Mouse (Mus musculus) splenic B cell, adult 2 months (primary cell): Measurements from ENCODE around the gene Myg1.

Experiments
- DNase-seq: peaks from one replicate; pipeline ENCODE4 v3.0.0-alpha.2; 2011; ENCODE audit warnings: low read depth, low spot score
- H3K27me3 ChIP-seq: 2 replicates; pipeline ENCODE4 v1.6.1; 2012; ENCODE audit warnings: mild to moderate bottlenecking, low read length, moderate library complexity, mixed read lengths; ENCODE audit not compliant: control insufficient read depth, poor library complexity, insufficient read depth, severe bottlenecking
- H3K36me3 ChIP-seq: 2 replicates; pipeline ENCODE4 v1.6.1; 2012; ENCODE audit warnings: mild to moderate bottlenecking, low read length, moderate library complexity, mixed read lengths; ENCODE audit not compliant: control insufficient read depth, poor library complexity, insufficient read depth, severe bottlenecking

Gene Myg1

GRCm38 (mm10) chr15:102356501-102357325, 25.2 kb downstream of the Myg1 start:
- Histone ChIP-seq H3K36me3 (no peaks in the 10 kb centered on the region), H3K27me3 (no peaks in the 10 kb centered on the region)
- no peak for DNase-seq

GRCm38 (mm10) chr15:102358126-102358525, 26.6 kb downstream of the Myg1 start:
- no peak for DNase-seq
- Histone ChIP-seq H3K27me3 (no peaks in the 10 kb centered on the region; the same call in 1 of the 2 replicates), H3K36me3 (no peaks in the 10 kb centered on the region)

- Histone ChIP-seq H3K27me3 (no peaks in the 10 kb centered on the region; the same call in 1 of the 2 replicates), H3K36me3 (no peaks in the 10 kb centered on the region)
- DNase-seq = no peak
Observed at GRCm38 (mm10) chr15:102358834-102359233, 27.3 kb downstream of the Myg1 start.

GRCm38 (mm10) chr15:102362648-102363047, 31.1 kb downstream of the Myg1 start:
- Histone ChIP-seq H3K27me3 (no peaks in the 10 kb centered on the region; the same call in 1 of the 2 replicates), H3K36me3 (no peaks in the 10 kb centered on the region)
- no peak for DNase-seq

- no peaks in the 10 kb centered on the region for H3K36me3 ChIP-seq
- DNase-seq = no peak
- no peaks in the 10 kb centered on the region; the same call in 1 of the 2 replicates for H3K27me3 ChIP-seq
Observed at GRCm38 (mm10) chr15:102364678-102365077, 33.2 kb downstream of the Myg1 start.

- no peaks in the 10 kb centered on the region; the same call in 1 of the 2 replicates for H3K27me3 ChIP-seq
- no peaks in the 10 kb centered on the region for H3K36me3 ChIP-seq
- no peak for DNase-seq
Observed at GRCm38 (mm10) chr15:102366238-102366637, 34.7 kb downstream of the Myg1 start.

GRCm38 (mm10) chr15:102366733-102367344, 35.3 kb downstream of the Myg1 start, which contains the start of gene Sp7:
Gene Sp7 (minus strand): TSS chr15:102367182.
- no peak for DNase-seq
- Histone ChIP-seq H3K36me3 (no peaks in the 10 kb centered on the region), H3K27me3 (no peaks in the 10 kb centered on the region; the same call in 1 of the 2 replicates)

- no peak for DNase-seq
- no peaks in the 10 kb centered on the region; the same call in 1 of the 2 replicates for H3K27me3 ChIP-seq
Observed at GRCm38 (mm10) chr15:102369972-102370371, 38.5 kb downstream of the Myg1 start.

GRCm38 (mm10) chr15:102370727-102371126, 39.2 kb downstream of the Myg1 start:
- Histone ChIP-seq H3K27me3 (no peaks in the 10 kb centered on the region; the same call in 1 of the 2 replicates), H3K36me3 (no peaks in the 10 kb centered on the region)
- DNase-seq = no peak

More at GRCm38 (mm10) chr15:102369972-102370371, 38.5 kb downstream of the Myg1 start:
- H3K36me3 ChIP-seq = no peaks in the 10 kb centered on the region

GRCm38 (mm10) chr15:102376453-102377162, 45.1 kb downstream of the Myg1 start:
- no peaks in the 10 kb centered on the region for H3K36me3 ChIP-seq
- peak; percentile 45 for DNase-seq

GRCm38 (mm10) chr15:102377163-102377543, 45.6 kb downstream of the Myg1 start:
- no peaks in the 10 kb centered on the region; the same call in 1 of the 2 replicates for H3K27me3 ChIP-seq
- no peaks in the 10 kb centered on the region for H3K36me3 ChIP-seq
- peak; percentile 87 for DNase-seq

More at GRCm38 (mm10) chr15:102376453-102377162, 45.1 kb downstream of the Myg1 start:
- no peaks in the 10 kb centered on the region; the same call in 1 of the 2 replicates for H3K27me3 ChIP-seq

- Histone ChIP-seq H3K27me3 (no peaks in the 10 kb centered on the region; the same call in 1 of the 2 replicates), H3K36me3 (no peaks in the 10 kb centered on the region)
- no peak for DNase-seq
Observed at GRCm38 (mm10) chr15:102377810-102378262, 46.3 kb downstream of the Myg1 start.

GRCm38 (mm10) chr15:102381575-102381974, 50.1 kb downstream of the Myg1 start:
- DNase-seq = peak; percentile 83
- H3K36me3 ChIP-seq = no peaks in the 10 kb centered on the region
- no peaks in the 10 kb centered on the region for H3K27me3 ChIP-seq

- no peaks in the 10 kb centered on the region for H3K36me3 ChIP-seq
- no peaks in the 10 kb centered on the region for H3K27me3 ChIP-seq
- no peak for DNase-seq
Observed at GRCm38 (mm10) chr15:102383671-102384070, 52.2 kb downstream of the Myg1 start.
